Mouse (Mus musculus) spleen, adult 12 weeks (tissue): ENCODE measurements around the gene Tbc1d22a.

Experiments used
- DNase-seq: peaks from one replicate; pipeline ENCODE4 v3.0.0; 2022; ENCODE audit warnings: low spot score

Tbc1d22a gene

GRCm38 (mm10) chr15:86238076-86238475 is 23.8 kb downstream of the Tbc1d22a start:
- no peak for DNase-seq

GRCm38 (mm10) chr15:86239068-86239467 is 24.8 kb downstream of the Tbc1d22a start:
- no peak for DNase-seq

GRCm38 (mm10) chr15:86239801-86240200 is 25.5 kb downstream of the Tbc1d22a start:
- DNase-seq = peak; percentile 11

GRCm38 (mm10) chr15:86243708-86244107 is 29.4 kb downstream of the Tbc1d22a start:
- peak; percentile 15 for DNase-seq

GRCm38 (mm10) chr15:86244380-86244779 is 30.1 kb downstream of the Tbc1d22a start:
- DNase-seq = no peak

GRCm38 (mm10) chr15:86250269-86250668 is 36.0 kb downstream of the Tbc1d22a start:
- DNase-seq = peak; percentile 8

GRCm38 (mm10) chr15:86252130-86252529 is 37.9 kb downstream of the Tbc1d22a start:
- DNase-seq = no peak

GRCm38 (mm10) chr15:86252684-86253083 is 38.4 kb downstream of the Tbc1d22a start:
- DNase-seq = no peak

- no peak for DNase-seq
These were observed 39.2 kb downstream of the Tbc1d22a start for GRCm38 (mm10) chr15:86253411-86253810.

GRCm38 (mm10) chr15:86256201-86256600 is 41.9 kb downstream of the Tbc1d22a start:
- DNase-seq = no peak

GRCm38 (mm10) chr15:86256728-86257179 is 42.5 kb downstream of the Tbc1d22a start:
- DNase-seq = no peak

GRCm38 (mm10) chr15:86257916-86258685 is 43.8 kb downstream of the Tbc1d22a start:
- DNase-seq = no peak

GRCm38 (mm10) chr15:86259233-86259632 is 45.0 kb downstream of the Tbc1d22a start:
- DNase-seq = no peak

- DNase-seq = no peak
These were observed 45.9 kb downstream of the Tbc1d22a start for GRCm38 (mm10) chr15:86260111-86260510.

- DNase-seq = no peak
These were observed 50.1 kb downstream of the Tbc1d22a start for GRCm38 (mm10) chr15:86264389-86264788.

GRCm38 (mm10) chr15:86264803-86265202 is 50.5 kb downstream of the Tbc1d22a start:
- DNase-seq = no peak

- DNase-seq = no peak
These were observed 52.7 kb downstream of the Tbc1d22a start for GRCm38 (mm10) chr15:86266975-86267374.

- no peak for DNase-seq
These were observed 54.3 kb downstream of the Tbc1d22a start for GRCm38 (mm10) chr15:86268526-86268925.

GRCm38 (mm10) chr15:86275754-86276153 is 61.5 kb downstream of the Tbc1d22a start:
- DNase-seq = no peak

GRCm38 (mm10) chr15:86276538-86277264 is 62.4 kb downstream of the Tbc1d22a start:
- DNase-seq = no peak

- DNase-seq = no peak
These were observed 63.2 kb downstream of the Tbc1d22a start for GRCm38 (mm10) chr15:86277428-86277827.

- DNase-seq = no peak
These were observed 65.1 kb downstream of the Tbc1d22a start for GRCm38 (mm10) chr15:86279059-86279974.
